Mouse (Mus musculus) layer of hippocampus, postnatal 25 days (tissue): ENCODE results near the gene Gm7792. TPM values are rescaled to one million over a fixed set of nuclear protein-coding genes. Genes with fewer than 3 reads are reported as not detected.
"Not testable (repeated sequence)": the region's sequence is repeated elsewhere in the genome, so short reads cannot be mapped to it uniquely, and the experiment has no call there.

Experiments used
- DNase-seq, 2 experiments: peaks; one replicate each; pipeline ENCODE4 v3.0.0; 2022; ENCODE audit warnings: mixed read lengths in 2 of 2, low spot score in 1 of 2; ENCODE audit errors: extremely low spot score in 1 of 2
- total RNA-seq, 2 experiments: library from RNA; stranded (reverse); gene quantifications; 2 replicates each; pipeline ENCODE4 v1.2.3; 2021

Gm7792 gene
- total RNA-seq = not detected

DNA sequence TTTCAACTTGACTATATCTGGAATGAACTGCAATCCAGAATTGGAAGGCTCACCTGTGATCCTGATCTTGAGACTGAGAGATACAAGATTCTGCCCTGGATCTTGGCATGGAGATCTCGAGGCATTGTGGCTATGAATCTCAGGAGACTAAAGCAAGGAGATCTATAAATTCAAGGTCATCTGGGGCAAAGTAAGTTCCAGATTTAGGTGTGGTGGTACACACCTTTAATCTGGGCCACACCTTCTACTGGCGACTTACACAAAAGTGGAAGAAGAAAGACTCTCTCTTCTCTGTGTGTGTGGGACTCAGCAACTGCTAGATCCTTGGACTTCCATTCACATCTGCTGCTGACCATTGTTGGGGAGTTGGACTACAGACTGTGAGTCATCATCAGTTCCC is at the start of gene Gm7792:
Gm7792 (plus strand) TSS at position 301 of the 400 bp plus-strand sequence.
- not testable (repeated sequence) for DNase-seq

Other genes with a start within 250 kb of the Gm7792 start
- not detected for gene C87414, start 172.2 kb upstream of the Gm7792 start, total RNA-seq
- not detected for gene Gm16429, start 85.3 kb downstream of the Gm7792 start, total RNA-seq
- not detected for gene BC061212, start 226.8 kb downstream of the Gm7792 start, total RNA-seq
- not detected for gene Gm6351, start 232.6 kb downstream of the Gm7792 start, total RNA-seq